In the genomic region with DNA sequence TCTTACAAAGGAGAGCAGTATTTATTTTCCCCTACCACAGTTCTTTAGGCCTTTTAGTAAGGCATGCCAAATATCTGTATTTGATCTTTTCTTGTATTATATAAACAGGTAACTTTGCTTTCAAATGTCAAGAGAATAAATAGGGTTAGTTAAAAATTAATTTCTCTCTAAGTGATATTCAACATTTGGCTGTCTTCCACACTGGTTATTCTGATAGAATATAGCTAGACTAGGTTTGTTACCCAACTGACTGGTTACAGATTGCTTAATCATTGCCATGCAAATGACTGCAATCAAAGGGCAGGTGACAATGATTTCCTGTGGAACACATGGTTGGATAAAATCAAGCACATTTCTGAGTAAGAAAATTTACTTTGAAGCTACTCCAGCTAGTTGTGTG, we compare ENCODE assay signal across 14 mouse cellular contexts.
"Had no signal": no experiment of that assay in that cellular context is flagged by ENCODE, and none has a peak within 500 bp of the region (broad histone marks: within the 10 kb centered on the region; RNA-seq: fewer than 3 reads in every experiment).

No protein-coding gene starts in this region.

- H3K27me3 ChIP-seq: lung, embryonic 15.5 days; midbrain, embryonic 13.5 days had no signal

- H3K4me1 ChIP-seq: lung, embryonic 15.5 days; megakaryocyte, embryonic 14.5 days; midbrain, embryonic 13.5 days had no signal

- H3K36me3 ChIP-seq: lung, embryonic 15.5 days; midbrain, embryonic 10.5 days; midbrain, embryonic 13.5 days had no signal

- H3K27ac ChIP-seq: liver, embryonic 14.5 days; lung, embryonic 15.5 days; midbrain, embryonic 10.5 days; midbrain, embryonic 13.5 days had no signal

- ATAC-seq: hindbrain, embryonic 16.5 days; intestine, embryonic 16.5 days; midbrain, embryonic 13.5 days; midbrain, embryonic 16.5 days had no signal

- DNase-seq: lung, adult 18-20 months; lung, postnatal 10 days; lung, postnatal 36 days; thymus, postnatal 25 days had no signal

- H3K4me3 ChIP-seq: lung, embryonic 15.5 days; megakaryocyte, embryonic 14.5 days; midbrain, embryonic 10.5 days; midbrain, embryonic 13.5 days; myocyte had no signal

- H3K9me3 ChIP-seq: lung, embryonic 15.5 days; midbrain, embryonic 13.5 days had no signal

- H3K9ac ChIP-seq: liver, embryonic 14.5 days; lung, embryonic 15.5 days; midbrain, embryonic 13.5 days had no signal

- H3K4me2 ChIP-seq: liver, embryonic 11.5 days; lung, embryonic 15.5 days; midbrain, embryonic 13.5 days had no signal
